Mouse (Mus musculus): Measurements from ENCODE around the gene Lca5. TPM values are rescaled to one million over a fixed set of nuclear protein-coding genes. Genes with fewer than 3 reads are reported as not detected.

The Lca5 gene
- polyA plus RNA-seq, 1 experiment, result 8.2 TPM

DNA sequence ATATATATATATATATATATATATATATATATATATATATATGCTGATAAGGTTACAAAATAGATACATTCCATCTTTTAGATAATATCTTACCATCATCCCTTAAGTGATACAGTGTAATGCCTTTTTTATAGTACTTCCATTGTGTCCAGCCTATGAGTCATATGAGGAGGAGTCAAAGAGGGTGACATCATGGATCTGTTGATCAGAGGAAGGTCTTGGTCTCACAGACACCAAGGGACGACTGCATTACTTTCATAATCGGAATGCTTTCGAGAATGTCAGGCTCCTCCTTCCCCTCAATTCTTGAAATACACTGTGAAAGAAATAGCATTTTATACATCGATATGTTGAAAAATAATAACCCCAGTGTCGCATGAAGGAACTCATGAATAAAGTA lies 93.4 kb downstream of the Lca5 start:
- Histone ChIP-seq H3K27ac (ENCODE audit: insufficient read depth, low read depth, low read length) (no peak overlapping the region), H3K4me1 (ENCODE audit: control insufficient read depth, insufficient read depth, low read length) (peaks cover 5% of the 10 kb centered on the region; the same call in 1 of the 2 replicates), H3K4me3 (ENCODE audit: insufficient read depth, low read length) (no peak overlapping the region)
- TF ChIP-seq POLR2A (IDR thresholded peaks at IDR 0.05; ENCODE audit: borderline replicate concordance, low read depth, low read length) (no peak), CTCF (IDR thresholded peaks at IDR 0.05; ENCODE audit: low read depth, low read length) (no peak)

DNA sequence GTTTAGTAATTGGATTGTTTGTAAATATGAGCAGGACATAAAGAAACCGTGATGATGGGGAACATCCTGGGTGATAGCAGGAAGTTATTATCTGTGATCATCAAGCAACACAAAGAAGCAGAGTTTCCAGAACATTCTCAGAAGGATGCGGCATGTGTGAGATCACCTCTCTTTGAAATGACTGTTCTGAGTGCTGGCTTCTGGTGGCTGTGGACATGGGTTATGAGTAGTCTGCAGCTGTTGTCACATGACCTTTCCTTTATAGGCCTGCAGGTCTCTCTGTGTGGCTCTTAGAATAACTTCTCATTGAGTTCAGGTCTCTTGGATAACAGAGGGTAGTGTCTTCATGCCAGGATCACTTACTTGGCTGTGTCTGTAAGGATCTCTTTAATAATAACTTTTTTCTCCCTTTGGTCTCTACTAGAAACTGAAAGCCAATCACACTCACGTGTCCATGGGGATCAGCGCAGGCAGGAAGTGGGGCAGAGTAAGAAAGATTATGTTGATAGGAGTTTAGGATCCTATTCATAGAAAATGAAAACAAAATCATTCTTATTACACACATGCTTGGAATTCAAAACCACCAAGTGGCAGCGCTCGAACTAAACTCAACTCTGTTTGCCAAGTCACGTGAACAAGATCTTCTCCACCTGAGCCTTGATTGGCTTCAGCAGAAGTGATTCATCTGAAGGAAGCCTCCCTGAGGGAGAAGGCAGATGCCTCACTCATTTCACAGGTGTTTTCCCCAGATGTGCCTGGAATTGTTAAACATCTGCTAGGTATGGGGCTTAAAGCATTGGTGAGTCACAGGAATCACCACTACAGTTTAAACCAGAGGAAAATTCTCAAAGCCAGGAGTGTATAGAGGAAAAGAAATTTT lies 98.2 kb downstream of the Lca5 start:
- Histone ChIP-seq H3K4me1 (ENCODE audit: control insufficient read depth, insufficient read depth, low read length) (no peaks in the 10 kb centered on the region), H3K4me3 (ENCODE audit: insufficient read depth, low read length) (no peak overlapping the region), H3K27ac (ENCODE audit: insufficient read depth, low read depth, low read length) (no peak overlapping the region)
- TF ChIP-seq POLR2A (IDR thresholded peaks at IDR 0.05; ENCODE audit: borderline replicate concordance, low read depth, low read length) (no peak), CTCF (IDR thresholded peaks at IDR 0.05; ENCODE audit: low read depth, low read length) (no peak)

Other genes starting within 250 kb of the Lca5 start
- gene Sh3bgrl2, start 107.2 kb upstream of the Lca5 start, polyA plus RNA-seq (2012; ENCODE audit: insufficient read depth, insufficient read length, missing spikeins), result 17.7 and 20.0 TPM in 2 replicates

Data from bone marrow macrophage, adult 2 months (primary cell).